Mouse (Mus musculus) layer of hippocampus, postnatal 36 days (tissue): Measurements from ENCODE around the gene Ccdc22. TPM values are rescaled to one million over a fixed set of nuclear protein-coding genes. Genes with fewer than 3 reads are reported as not detected.
A peak's percentile ranks its signal among the peaks of the same experiment; 100 is the strongest.

Source experiments
- DNase-seq, 2 experiments: peaks; one replicate each; pipeline ENCODE4 v3.0.0; 2022
- total RNA-seq, 2 experiments: library from RNA; stranded (reverse); gene quantifications; 2 replicates each; pipeline ENCODE4 v1.2.3; 2021

Ccdc22 gene
- total RNA-seq, result 10 to 100 TPM; 23.7 to 26.3 TPM

DNA sequence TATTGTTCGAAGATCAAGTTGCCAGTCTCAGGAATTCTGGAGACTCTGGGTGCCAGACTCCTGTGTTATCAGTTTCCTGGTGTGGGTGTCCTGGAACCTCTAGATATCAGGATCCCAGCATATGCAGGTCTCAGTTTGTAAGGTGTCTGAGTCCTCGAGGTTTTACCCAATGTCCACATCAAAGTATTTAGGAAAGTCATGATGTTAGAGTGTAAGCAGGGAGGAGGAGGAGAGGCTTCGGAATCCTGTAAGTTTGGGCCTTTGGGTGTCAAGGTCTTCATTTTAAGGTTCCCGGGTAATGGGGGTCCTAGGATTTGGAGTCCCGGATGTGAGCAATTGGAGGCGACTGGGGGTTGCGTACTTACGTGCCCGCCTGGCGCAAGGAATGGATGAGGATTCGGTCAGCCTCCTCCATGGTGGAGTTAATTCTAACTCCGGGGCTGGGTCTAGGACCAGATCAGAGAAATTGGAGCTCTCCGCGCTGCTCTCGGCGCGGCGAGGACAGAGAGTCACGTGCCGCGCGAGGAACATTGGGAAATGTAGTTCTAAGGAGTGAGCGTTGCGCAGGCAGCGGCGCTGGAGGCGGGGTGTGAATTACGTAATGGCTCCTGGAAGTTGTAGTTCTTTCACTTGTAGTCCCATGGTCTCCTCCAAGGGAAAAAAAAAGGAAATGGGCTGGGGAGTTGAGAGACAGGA, at the start of gene Ccdc22:
TSS of gene Ccdc22 (minus strand) at position 639 of the 696 bp plus-strand sequence.
- DNase-seq, result peak; percentile 78 to 81

GRCm38 (mm10) chrX:7648671-7649304, 43.5 kb upstream of the Ccdc22 start:
- peak; percentile 46 to 58 for DNase-seq

DNA sequence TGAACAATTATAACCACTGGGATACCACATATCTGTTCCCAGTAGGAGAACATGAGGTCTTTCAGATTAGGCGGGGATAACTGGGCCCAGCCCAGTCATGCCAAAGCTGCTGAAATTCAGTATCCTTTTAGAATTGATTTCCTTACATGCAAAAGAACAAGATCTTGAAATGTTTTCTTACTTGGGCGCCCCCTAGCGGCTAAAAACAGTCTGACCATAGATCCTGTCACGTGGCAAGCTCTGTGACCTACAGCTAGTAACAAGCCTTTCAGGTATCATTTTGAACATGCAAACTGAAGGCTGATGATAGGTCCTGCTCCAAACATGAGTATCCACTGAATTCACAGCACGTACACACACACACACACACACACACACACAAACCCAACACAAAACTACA, 40.0 kb upstream of the Ccdc22 start:
- DNase-seq, result peak in 1 of 2 experiments; percentile 50

GRCm38 (mm10) chrX:7640785-7641184, 35.5 kb upstream of the Ccdc22 start:
- no peak for DNase-seq

GRCm38 (mm10) chrX:7639536-7640325, 34.4 kb upstream of the Ccdc22 start:
- DNase-seq, result no peak

- DNase-seq, result peak; percentile 82 to 84
Observed at GRCm38 (mm10) chrX:7638401-7639091, 33.2 kb upstream of the Ccdc22 start, which contains the start of gene Syp. Gene Syp (plus strand): TSS chrX:7638471.

GRCm38 (mm10) chrX:7635101-7635500, 29.8 kb upstream of the Ccdc22 start:
- DNase-seq, result no peak

- no peak for DNase-seq
Observed at GRCm38 (mm10) chrX:7632560-7632959, 27.2 kb upstream of the Ccdc22 start.

DNA sequence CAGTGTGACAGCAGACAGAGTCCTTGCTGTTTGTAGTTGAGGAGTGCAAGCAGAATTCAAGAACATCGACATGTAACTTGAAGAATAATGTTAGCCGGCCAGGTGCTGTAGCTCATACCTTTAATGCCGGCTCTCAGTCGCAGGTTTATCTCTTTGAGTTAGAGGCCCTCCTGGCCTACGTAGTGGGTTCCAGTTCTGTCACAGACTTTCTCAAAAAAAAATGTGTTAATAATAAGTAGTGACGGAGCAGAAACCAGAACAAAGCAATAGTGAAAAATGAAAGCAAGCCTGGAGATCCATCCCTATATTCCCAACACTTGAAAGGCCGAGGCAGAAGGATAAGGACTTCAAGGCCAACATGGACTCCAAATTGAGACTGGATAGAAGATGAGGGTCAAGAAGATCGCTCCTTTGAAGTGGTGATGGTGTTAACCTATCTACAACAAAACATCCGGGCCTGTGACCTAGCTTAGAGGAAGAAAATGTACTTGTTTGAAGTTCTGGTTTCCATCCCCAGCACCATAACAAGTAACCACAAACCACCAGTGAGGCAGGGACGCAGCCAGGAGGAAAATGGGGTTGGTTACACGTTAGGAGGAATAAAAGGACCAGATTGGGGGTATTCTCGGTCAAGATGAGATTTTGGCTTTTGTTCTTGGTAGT, 12.7 kb upstream of the Ccdc22 start:
- DNase-seq, result no peak

DNA sequence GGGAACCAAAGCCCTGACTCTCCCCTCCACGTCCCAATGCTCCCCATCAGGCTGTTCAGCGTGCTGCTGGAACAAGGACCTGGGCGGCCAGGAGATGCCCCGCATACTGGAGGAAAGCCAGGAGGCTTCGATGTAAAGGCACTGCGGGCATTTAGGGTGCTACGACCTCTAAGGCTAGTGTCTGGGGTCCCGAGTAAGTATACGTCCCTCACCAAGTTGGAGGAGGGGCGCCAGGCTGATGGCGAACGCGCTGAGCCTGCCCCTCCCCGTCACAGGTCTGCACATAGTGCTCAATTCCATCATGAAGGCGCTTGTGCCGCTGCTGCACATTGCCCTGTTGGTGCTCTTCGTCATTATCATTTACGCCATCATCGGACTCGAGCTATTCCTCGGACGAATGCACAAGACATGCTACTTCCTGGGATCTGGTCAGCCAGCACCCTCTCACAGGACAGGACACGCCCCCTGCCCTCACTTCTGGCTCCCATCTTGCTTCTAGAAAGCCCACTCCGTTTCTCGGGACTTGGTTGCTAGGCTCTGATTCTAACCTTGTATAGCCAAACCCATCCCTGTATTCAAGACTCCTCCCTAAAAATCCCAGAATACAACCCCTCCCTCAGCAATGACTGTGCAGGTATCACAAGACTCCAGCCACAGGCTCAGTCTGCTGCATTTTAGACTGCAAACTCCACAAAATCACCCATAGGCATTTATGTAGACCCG, 5.4 kb upstream of the Ccdc22 start:
- peak in 1 of 2 experiments; percentile 22 for DNase-seq

DNA sequence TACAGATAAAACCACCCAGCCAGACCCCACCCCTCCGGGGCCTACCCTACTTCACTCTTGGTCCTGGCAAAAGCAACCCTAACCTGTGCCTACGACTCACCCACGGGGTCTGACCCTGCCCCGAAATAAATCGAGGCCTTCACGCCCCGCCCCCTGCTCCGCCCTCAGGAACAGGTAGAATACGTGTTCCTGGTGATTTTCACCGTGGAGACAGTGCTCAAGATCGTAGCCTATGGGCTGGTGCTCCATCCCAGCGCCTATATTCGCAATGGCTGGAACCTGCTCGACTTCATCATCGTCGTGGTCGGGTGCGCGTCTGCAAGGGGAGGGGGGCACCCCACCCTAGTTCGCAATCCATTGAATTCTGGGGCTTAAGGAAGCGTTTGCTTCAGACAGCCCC, 4.7 kb upstream of the Ccdc22 start:
- DNase-seq, result no peak

GRCm38 (mm10) chrX:7606783-7607182, 1.5 kb upstream of the Ccdc22 start, which contains the start of gene Cacna1f:
Gene Cacna1f (plus strand): TSS chrX:7607083.
- no peak for DNase-seq

GRCm38 (mm10) chrX:7605575-7605941, 241 bp upstream of the Ccdc22 start:
- no peak for DNase-seq

DNA sequence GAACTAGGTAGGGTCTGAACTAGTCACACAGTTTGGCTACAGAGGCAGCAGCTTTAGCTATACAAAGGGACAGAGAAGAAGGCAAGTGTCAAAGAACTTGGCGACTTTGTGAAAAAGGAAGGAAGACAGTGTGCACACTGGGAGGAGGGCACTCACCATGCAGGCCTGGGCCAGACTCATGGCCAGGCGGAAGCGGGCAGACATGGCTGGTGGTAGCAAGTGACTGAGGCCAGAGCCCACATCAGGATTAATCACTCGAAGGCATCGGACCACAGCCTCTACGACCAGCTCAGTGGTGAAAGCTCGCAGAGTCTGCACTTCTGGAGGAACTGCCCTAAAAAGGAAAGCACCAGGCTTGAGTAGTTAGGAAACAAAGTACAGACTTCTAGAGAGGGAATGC, 1.3 kb downstream of the Ccdc22 start:
- no peak for DNase-seq

DNA sequence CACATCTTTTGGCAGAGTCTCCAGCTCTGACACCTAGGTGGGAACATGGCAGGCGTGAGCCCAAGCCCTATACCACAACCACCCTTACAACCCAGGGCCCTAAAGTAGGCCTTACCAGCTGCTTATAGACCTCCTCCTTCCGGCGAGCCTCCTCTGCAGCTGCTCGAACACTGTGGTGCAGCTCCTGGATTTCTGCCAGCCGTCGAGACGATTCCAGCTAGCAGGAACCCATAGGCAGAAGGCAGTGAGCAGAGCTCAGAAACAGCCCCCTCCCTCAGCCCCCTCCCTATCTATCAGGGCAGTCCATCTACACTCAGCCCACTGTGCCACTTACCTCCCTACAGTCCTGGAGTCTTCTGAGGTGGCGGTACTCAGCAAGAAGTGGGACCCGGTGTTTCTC, 9.9 kb downstream of the Ccdc22 start:
- no peak for DNase-seq

DNA sequence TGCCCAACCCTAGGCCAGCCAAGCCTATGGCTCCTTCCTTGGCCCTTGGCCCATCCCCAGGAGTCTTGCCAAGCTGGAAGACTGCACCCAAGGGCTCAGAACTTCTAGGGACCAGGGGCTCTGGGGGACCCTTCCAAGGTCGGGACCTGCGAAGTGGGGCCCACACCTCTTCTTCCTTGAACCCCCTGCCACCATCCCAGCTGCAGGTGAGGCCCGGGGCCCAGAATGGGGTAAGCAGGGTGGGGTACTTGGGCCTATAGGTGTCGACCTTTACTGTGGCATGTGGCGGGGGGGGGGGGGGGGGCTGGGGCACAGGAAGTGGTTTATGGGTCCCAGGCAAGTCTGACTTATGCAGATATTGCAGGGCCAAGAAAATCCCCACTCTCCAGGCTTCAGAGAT, 19.0 kb downstream of the Ccdc22 start:
- DNase-seq, result no peak

- no peak for DNase-seq
Observed at GRCm38 (mm10) chrX:7583881-7584280, 21.4 kb downstream of the Ccdc22 start.

GRCm38 (mm10) chrX:7581151-7581550, 24.2 kb downstream of the Ccdc22 start:
- peak in 1 of 2 experiments; percentile 16 for DNase-seq

DNA sequence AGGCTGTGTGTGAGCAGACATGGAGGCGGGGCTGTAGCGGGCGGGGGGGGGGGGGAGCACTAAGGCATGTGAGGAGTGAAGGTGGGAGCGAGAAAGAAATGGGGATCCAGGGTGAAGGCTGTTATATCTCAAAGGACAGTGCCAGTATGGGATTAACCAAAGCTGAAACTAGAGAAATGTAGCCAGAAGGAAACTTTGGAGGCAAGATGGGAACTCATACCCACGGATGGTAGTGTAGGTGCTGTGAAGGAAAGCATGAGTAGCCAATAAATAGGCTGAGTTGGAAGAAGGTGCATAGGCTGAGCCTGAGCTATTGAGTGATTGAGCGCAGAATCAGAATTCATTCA, 30.5 kb downstream of the Ccdc22 start:
- DNase-seq, result no peak

DNA sequence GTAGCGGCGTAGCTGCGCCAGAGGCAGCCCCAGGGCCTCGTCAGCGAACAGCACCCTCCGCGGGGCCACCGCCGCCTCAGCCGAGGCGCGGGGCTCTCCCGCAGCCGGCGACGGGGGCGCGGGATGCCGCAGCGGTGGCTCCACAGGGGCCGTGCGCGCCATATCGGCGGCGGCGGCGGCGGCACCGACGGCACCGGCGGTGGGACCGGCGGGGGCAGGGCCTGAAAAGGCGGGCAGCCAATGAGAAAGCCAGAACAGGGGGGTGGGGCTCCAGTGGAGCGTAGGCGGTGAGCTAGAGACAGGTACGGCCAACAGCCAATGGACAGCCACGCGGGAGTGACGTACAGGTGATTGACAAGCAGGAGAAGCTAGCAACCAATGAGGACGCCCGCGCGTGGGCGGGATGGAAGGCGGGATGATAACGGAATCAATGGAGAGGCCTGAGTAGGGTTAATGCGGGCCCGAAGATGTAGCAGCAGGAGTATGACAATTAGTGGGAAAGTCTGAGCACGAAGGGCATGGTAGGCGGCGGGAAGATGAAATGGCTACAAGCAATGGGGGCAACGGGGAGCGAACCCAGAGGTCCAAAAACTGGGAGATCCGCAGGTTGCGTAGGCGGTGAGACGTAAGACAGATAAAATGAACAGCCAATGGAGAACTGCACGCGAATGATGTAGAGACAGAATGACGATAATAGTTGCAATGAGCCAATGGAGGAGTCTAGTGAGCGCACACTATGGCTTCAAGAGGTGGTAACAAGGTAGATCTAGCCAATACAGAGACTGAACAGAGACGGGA, 31.0 kb downstream of the Ccdc22 start, which contains the start of gene Ppp1r3f:
TSS of gene Ppp1r3f (minus strand) at position 197 of the 798 bp plus-strand sequence.
- peak; percentile 93 to 95 for DNase-seq
